Mouse (Mus musculus) retina, embryonic 14.5 days (tissue): ENCODE measurements around the gene Pygl.

Experiments
- DNase-seq: peaks from one replicate; pipeline ENCODE4 v3.0.0-alpha.2; 2015; ENCODE audit warnings: low spot score

Pygl gene

DNA sequence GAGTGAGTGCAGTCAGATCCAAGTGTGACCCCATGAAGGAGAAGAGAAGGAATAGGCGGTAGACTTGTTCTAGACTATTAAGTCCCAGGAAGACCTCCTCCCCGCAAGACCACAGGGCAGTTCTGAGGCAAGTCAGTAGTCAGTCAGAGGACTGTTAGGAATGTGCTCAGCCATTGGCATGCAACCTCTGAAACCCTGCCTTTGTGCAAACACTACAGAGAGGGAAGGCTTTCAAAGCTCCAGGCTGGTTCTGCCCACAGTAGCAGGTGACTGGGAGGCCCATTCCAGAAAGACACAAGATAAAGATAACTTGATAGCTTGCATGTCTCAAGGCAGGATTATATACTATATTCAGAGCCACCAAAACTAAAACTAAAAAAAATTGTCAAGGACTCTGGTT lies at the start of gene Pygl:
Pygl (minus strand) TSS at position 195 of the 400 bp plus-strand sequence.
- DNase-seq, result no peak

DNA sequence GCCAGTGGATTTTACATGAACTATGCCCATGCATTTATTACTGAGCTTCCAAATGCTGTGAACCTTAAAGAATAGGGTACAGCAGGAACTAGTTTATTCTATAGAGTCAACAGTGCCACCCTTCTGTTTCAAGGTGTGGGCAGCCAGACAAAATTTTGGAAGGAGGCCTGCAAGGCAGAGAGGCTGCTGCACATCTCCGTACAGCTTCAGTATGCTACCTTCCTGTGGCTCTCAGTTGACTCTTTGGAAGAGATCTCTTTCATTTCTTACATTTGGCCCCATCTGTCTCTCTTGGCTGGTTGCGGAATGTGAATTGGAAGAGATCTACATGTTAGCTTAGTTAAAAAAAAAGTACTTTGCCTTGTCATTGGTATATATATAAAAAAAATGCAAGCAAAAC lies 49.6 kb upstream of the Pygl start:
- DNase-seq, result no peak

DNA sequence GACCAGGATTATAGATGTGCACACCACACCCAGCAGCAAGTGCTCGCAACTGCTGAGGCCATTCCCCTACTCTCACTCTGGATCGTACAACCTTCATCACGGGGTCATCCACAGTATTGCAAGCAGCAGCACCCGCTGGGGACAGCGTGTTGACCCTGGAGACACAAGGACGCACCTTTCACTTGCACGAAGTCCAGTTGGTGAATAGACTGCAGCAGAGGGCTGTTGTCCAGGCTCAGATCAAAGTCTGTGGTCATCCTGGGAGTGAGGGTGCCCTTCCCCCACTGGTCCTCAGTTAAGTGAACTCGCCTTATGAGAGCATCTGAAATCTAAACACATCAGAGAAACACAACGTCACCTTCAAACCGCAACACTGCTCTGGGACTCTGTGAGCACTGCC lies 49.1 kb upstream of the Pygl start:
- no peak for DNase-seq

DNA sequence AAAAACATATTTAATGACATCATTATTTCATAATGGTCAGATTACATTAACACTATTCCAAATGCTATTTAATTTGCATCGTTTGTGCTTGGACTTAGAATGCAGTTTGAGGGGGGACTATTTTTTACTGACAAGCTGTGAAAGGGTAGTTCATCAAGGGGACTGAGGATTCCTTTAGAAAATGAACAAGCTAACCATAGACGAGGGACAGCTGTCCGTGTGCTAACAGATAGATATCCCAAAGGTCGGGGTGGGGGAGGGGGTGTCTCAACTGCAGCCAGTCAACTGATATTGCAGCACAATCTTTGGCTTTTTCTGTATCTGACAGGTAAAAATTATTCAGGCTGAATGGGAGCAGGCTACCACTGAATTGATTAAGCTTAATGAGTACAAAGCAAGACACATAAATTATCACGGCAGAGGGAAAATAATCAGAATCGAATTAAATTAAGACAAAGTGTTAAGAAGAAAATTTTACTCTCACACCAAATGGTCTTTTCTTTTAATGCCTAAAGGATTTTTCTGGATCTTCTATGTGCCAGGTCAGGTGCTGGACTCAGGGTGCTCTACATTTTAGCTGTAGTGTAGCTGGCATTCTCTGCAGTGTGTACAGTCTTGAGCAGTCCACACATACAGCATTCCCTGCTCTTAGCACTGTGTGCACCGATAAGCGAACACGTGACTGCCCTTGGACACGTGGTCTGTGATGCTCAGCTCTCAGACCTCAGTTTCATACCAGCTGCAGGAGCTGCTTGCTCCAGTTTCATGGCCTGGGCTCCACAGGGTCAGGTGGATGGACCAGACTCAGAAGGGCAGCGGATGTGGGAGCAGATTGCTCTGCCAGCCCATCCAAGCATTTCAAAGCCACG lies 46.0 kb upstream of the Pygl start:
- DNase-seq, result no peak

DNA sequence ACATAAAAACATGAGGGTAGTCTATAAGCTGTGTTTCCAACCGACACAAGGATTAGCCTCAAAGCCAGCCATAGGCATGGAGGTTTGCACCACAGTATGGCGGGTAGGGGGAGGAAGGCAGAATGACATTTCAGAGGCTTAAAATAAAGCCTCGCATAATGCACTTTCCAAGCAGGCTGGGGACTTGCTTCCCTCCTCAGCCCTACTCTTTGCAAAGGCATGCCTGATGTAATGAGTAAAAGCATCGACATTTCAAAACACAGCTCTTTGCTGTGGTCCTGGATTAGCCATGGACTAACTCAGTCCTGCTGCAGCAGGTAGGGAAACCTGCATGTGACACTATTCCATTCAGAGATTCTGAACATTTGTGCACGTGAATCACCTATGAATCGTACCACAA lies 38.4 kb upstream of the Pygl start:
- DNase-seq, result no peak

DNA sequence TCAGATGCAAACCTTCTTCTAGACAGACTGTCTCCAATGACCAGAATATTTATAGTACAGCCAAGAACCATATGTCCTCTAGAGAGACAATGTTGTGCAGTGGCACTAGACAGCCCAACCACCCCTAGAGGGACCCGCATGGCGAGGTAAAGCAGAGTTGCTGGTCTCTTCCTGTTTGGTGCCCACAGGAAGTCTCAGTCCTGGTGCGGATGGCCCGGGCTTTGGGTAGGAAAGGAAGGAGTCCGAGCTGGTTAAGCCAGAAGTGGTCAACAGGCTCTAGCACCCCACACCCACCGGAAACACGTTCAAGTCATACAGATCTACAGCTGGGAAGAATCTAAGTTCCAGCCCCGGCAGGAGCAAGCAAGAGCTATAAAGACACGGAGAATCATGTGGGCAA lies 36.0 kb upstream of the Pygl start:
- no peak for DNase-seq

DNA sequence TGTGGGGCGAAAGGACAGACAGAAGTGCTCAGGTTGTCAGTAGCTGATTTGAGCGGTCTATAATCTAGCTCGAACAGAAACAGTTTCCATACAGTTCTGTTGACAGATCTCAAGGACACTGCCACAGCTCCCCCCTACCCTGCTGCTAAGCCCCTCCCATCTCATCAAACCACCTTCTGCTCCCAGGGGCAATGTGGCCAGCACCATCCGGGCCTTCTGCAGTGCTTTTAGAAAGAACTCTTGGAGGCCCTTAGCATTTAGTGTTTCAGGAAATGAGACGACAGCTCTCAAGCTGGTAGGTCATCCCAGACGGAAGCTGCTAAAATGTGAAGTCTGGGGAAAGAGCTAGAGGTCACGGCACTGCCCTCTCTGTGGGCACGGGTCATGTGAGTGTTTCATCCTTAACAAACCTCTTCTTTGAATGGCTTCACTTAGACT lies 35.2 kb upstream of the Pygl start:
- no peak for DNase-seq

DNA sequence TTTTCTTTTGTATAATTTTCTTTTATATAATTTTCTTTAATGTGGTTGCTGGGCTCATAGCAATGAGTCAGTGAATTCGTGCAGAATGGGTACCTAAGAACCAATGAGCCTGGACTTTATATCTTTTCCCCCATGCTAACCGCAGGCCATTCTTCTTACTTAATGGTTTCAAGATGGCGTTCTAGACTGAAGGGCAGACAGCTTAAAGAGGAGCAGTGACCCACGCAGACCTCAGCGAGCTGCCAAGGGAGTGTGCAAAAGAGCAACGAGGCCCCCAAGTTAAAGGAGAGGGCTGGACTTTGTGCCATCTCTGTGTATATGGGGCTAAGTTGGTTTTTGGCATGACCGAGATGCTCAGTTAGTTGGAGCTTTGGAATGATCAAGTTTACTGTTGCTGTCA lies 32.4 kb upstream of the Pygl start:
- no peak for DNase-seq

DNA sequence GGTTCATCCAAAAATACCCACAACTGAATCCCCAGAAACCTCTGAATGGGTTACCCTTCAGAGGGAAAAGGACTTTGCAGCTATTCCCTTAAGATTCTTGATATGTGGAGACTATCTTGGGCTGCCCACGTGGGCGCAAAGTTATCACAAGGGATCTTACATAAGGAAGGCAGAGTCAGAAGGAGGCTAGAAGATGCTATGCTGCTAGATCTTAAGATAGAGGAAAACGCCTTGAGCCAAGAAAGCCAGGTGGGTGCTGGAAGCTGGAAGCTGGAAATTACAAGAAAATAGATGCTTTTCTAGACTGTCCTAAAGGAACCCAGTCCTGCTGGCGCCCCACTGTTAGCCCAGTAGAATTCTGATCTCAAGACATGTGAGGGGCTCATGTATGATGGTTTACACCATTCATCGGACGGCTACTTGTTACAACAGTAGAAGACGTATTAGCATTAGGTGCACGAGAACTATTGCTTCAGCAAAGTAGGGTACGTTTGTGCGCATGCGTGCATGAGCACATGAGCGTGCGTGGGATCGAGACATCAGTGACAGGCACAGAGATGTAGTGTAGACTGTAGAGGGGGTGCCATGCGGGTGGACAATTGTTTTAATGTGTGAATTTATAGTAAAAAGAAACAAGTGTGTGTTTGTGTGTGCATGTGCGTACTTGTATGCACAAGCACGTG lies 31.1 kb upstream of the Pygl start:
- no peak for DNase-seq

DNA sequence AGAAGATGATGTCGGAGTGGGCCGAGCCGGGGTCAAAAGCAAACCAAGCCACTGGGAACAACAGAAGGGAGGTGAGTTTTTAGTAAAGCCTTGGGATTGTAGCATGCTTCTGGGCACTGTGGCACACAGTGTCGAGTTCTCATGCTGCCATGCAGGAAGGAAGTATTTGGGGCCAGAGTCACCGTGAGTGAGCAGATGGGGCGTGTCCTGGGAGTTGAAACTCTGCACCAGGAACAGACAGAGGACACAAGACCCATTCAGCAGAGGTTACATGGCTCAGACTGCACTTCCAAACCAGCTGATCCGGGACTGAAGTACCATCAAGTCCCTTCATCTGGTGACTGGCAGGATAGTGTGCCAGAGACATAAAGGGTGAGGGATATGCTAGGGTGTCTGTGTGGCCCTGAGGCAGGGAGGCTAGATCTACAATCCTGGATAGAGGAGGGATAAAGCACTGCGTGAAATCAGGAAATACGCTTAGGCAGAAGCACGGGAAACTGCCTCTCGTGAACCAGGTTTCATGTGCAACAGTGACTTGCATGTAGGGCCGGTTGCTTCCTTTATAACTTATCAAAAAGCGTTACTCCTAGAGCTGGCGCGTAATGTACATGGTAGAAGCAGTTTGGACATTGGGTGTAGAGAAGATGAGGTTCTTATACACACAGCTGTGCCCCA lies 20.1 kb upstream of the Pygl start:
- no peak for DNase-seq

DNA sequence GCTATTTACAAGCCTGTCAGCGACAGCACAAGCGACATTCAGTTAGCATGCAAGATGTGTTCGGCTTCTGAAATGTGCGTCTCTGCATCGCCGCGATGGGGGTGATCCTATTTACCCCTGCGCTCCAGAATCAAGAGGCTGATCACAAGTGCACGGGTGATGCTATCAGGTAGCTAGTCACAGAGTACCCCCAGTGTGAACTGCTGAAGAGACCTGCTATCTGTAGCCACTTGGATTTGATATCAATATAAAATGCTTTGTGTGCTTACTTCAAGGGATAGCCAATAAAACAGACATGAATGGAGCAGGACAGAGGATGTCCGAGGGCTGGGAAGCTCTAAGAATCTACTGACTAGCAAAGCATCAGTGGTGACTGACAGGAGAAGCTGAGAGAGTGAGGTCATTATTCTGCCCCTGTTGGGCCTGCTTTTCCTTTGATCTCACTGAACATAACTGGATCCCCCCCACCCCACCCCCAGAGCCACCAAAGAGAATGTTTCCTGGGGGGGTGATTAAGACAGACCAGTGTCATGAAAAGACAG lies 18.4 kb upstream of the Pygl start:
- DNase-seq, result no peak

DNA sequence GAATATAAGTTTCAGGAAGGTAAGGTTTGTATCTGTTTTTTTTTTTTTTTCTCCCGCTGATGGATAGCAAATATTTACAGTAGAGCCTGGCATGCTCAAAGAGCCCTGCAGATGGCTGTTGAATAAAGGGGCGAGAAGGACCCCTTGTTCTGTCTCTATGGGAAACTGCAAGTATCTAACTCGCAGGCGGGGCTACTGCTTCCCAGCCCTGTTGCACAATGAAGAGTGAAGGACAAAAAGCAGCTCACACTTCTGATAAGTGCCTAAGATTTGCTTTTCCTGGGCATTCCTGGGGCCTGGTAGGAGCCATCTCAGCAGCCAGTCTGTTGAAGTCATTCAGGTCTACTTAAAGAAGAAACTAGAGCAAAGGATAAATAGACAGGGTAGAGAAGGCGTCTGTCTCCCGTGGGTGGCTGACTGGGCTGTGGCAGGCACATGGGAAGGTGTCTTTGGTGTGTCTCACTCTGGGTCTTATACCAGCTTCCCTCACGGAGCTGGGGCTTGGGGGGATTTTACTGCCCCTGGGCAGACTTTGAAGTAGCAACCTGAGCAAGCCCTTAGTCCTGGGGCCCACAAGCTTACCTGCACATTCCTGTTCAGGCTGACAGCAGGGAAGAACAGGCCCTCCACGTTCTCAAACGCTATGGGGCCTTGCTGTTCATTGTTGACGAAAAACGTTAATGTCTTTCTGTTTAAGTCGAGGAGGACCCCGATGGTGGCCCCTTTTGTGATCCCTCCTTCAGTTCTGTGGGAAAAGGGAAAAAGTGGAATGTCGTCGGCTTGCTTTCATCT lies 16.6 kb upstream of the Pygl start:
- no peak for DNase-seq

DNA sequence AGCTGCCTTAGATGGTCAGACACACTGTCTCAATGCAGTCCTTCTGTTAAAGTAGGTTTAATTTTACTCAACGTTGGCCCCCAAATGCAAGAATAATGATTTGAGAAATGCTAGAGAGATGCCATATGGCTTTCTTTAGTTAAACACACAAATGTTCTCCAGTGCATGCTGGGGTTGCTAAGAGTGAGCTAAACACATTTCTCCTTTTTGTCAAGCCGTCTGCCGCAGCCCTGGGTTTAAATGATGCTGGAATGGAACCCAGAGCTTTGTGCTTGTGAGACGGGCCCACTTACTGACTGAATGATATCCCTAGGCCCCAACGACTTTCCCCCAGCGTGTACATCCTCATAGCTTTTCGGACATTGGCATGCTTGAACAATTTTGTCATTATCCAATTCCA lies 11.3 kb upstream of the Pygl start:
- DNase-seq, result no peak

DNA sequence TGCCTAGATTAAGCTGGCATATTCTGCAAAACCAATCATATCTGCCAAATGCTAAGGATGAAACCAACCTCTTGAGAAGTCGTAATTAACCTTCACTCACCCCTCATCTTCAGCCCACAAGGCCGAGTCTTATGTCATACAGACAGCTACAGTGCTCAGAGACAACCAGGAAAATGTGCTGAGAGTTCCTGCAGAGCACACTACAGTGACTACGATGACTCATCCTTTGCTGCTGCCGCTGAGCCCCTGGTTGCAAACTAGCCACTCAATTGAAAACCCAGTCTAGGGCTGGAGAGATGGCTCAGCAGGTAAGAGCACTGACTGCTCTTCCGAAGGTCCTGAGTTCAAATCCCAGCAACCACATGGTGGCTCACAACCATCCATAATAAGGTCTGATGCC lies 8.5 kb upstream of the Pygl start:
- no peak for DNase-seq

DNA sequence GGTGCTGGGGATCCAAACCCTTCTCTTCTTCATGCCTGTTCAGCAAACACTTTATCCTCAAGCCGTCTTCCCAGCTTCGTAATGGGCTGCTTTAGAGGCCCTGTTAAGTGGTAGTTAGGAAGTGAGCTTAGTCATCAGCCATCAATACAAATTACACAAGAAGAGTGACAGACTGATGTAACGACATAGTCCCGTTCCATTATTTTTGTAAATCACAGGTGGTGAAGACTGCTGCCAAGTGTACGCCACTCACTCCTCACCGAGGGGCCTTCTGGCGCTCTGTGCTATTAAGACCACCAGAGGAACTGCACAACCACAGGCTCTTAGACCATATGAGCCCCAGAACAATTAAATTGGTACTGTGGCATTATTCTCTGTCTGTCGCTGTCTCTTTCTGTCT lies 7.3 kb upstream of the Pygl start:
- no peak for DNase-seq

DNA sequence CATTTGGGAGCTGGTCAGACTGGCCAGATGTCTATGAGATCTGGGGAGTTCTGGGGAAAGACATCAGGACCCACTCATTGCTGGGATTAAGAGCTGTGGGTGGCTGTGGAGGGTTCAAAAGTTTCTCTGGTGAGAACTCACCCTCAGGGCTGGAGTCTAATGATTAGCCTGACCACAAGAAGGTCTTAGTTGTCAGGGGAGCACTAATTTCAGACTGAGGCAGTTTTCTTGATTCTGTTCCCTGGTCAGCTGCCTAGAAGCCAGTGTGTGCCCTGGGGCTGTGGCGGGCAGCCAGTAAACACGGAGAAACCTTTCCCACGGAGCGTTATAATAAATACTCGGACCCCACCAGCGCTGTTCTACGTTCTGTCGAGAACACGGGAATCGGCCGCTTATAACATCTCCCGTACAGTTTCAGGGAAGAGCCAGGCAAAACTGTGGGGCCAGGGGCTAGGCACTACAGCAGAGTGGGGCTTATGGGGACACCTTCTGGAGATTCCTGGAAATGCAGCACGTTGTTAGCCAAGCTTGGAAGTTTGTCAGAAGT lies 3.7 kb upstream of the Pygl start:
- DNase-seq, result peak; percentile 95

DNA sequence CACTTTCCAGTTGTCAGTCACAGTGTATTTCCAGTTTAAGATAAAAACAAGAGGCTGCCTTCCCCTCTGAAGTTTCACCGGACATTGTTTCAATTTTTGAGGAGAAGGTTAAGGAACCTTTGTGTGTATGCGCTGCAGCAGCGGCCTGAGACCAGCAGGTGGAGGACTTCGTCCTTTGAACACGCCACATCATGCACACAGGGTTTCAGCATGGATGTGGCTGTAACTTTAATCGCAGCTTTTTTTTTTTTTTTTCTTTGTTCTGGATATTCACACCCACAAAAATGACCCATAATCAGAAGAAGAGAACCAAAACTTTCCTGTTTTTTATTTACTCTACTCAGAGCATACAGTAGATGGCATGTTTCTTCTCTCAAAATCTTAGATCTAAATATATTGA lies 3.1 kb upstream of the Pygl start:
- peak; percentile 74 for DNase-seq

DNA sequence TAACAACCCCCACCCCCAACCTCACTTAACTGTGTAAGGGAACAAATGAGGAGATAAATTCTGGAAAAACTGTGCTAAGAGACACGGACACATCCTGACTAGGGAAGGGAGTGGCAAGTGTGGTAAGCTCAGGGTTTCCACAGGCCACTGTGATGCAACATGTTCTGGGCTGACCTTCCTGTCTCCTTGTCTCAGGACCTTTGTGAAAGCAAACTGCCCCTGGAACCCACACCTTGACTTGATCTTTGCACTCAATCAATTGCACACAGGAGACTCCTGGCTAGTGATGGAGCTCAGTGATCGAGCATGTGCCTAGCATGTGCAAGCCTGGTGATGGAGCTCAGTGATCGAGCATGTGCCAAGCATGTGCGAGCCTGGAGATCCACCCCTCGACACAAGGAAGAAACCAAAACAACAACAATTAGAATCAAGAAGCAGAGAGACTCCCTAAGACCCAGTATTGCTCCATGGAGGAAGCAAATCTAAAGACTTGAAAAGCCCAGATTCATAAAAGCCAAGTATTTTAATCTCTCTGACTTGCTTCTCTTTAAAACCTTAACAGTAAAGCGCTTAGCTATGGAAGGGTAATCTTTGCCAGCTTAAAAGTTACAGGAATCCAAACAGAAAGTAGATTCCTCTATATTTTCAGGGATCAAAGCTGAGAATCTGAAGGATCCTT lies 2.5 kb upstream of the Pygl start:
- DNase-seq, result no peak

DNA sequence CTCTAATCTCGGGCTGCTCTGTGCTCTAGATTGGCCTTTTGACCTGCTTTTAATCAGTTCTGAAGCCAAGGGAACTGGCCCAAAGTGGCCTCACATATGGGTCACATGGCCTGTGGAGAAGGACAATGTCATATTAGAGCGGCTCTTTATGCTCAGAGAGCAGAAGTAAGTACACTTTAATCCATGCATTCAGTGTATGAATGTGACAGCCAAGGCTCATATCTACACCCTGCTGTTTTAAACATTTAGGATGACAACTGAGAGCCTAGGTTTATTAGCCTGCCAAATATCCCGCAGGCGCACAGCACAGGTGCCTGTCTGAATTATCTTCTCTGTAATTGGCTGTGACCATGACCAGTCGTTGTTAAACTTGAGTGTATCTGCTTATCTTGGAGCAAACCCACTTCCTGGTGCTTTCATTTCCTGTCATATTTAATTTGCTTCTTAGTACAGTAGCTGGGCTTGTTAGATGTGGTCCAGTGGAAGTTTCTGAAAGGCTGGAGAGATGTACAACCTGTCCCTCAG lies 794 bp upstream of the Pygl start:
- peak; percentile 76 for DNase-seq

DNA sequence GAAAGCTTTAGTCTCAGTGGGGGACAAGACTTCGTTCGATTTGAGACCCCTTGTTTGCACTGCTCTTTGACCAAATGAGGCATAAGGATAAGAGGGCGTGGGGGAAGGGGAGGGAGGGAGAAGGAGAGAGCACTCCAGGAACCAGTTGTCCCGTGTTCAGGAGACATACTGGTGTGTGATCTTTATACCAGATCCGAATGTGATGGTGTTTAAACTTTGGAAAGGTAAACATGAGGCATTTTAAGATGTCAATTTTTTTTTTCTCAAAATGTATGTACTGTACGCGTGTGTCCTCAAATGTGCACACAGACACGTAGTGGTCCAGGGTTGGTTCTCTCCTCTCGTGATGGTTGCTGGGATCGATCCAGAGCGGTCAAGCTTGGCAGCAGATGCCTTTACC lies 3.1 kb downstream of the Pygl start:
- no peak for DNase-seq
